Mouse (Mus musculus): ENCODE measurements around the gene Tshz3. TPM values are rescaled to one million over a fixed set of nuclear protein-coding genes. Genes with fewer than 3 reads are reported as not detected.

The Tshz3 gene
- total and polyA plus RNA-seq, 3 experiments = not detected

- H3K27me3 ChIP-seq (ENCODE audit: insufficient read depth, low read length) = no peaks in the 10 kb centered on the region
Observed at GRCm38 (mm10) chr7:36687508-36687907, 10.4 kb upstream of the Tshz3 start.

DNA sequence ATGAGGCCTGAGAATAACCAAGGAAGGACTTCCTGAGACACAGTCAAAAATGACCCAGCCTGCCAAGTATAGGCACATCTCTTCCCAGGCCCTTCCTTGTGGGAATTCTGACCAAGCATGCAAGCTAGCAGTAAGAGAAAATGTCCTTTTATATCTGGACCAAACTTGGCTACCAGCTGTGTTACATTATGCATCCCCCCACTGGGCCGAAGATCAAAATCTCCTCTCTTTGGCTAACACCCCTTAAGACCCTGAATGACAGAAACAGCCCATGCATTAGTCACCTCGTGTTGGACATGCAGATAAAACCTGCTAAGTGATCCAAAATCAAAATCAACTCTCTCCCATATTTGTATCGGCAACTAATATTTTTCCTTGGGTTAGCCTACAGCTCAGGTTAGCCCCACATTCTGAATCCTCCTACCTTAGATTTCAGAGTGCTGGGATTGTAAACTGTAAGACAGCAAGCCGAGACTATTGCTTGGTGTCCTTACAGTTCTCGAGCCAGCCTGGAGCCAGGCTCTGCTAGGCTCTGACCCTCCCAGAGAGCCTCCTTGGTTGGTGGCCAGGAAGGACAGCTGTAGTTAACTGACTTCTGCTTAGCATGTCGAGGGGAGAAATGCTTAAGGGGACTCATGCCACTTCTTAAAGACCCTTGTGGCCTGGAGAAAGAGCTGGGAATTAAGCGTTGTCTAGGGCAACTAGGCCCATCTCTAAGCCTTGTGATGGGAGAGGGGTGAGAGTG lies 8.7 kb upstream of the Tshz3 start:
- Histone ChIP-seq H3K4me1 (ENCODE audit: insufficient read depth, low read depth, low read length) (no peaks in the 10 kb centered on the region), H3K27me3 (ENCODE audit: insufficient read depth, low read length) (no peaks in the 10 kb centered on the region), H3K4me3 (ENCODE audit: low read depth, low read length) (no peak overlapping the region), H3K9me3 (replicated peaks) (peaks cover 47% of the 10 kb centered on the region), H3K36me3 (replicated peaks) (no peaks in the 10 kb centered on the region)
- ATAC-seq (ENCODE audit: extremely low read depth, insufficient number of reproducible peaks, low FRiP score, poor library complexity, severe bottlenecking) (no peak), DNase-seq (ENCODE audit: low spot score) (no peak)
- no peak for TF ChIP-seq TAL1 (conservative IDR thresholded peaks at IDR 0.05; ENCODE audit: low read depth, low read length)
- TF ChIP-seq GATA1 (IDR thresholded peaks at IDR 0.05; ENCODE audit: borderline replicate concordance, low read length) = no peak
- no peak for TF ChIP-seq POLR2AphosphoS5 (IDR thresholded peaks at IDR 0.05; ENCODE audit: insufficient replicate concordance, low read depth, low read length)
- TF ChIP-seq GATA2 (IDR thresholded peaks at IDR 0.05; ENCODE audit: borderline replicate concordance, low read depth, low read length) = no peak
- no peak for TF ChIP-seq CTCF (IDR thresholded peaks at IDR 0.05; ENCODE audit: low read depth, low read length)

More at GRCm38 (mm10) chr7:36687508-36687907, 10.4 kb upstream of the Tshz3 start:
- DNase-seq (ENCODE audit: low spot score) (no peak), ATAC-seq (ENCODE audit: extremely low read depth, insufficient number of reproducible peaks, low FRiP score, poor library complexity, severe bottlenecking) (no peak)
- TF ChIP-seq CTCF (IDR thresholded peaks at IDR 0.05; ENCODE audit: low read depth, low read length) = no peak
- TF ChIP-seq GATA2 (IDR thresholded peaks at IDR 0.05; ENCODE audit: borderline replicate concordance, low read depth, low read length) = no peak
- no peaks in the 10 kb centered on the region for H3K36me3 ChIP-seq (replicated peaks)
- no peaks in the 10 kb centered on the region for H3K4me1 ChIP-seq (ENCODE audit: insufficient read depth, low read depth, low read length)
- no peak overlapping the region for H3K4me3 ChIP-seq (ENCODE audit: low read depth, low read length)
- peaks cover 47% of the 10 kb centered on the region for H3K9me3 ChIP-seq (replicated peaks)

DNA sequence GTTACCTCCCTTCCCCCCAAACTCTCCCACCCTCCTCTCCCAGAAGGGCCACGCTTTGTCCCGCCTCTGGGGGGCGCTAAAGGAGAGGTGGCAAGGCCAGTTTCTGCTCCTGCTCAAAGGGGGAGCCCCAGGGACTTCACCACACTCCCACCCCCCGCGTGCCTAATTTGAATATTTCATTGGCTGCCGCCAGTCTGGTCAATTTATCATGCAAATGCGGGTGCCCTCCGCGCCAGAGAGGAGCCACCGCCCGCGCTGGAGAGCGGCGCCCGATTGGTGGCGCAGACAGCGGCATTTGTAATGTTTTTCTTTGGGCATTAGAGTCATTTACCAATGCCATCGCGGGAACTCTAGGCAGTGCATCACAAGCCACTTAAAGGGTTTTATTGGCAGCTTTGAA lies 7.4 kb upstream of the Tshz3 start:
- no peaks in the 10 kb centered on the region for H3K36me3 ChIP-seq (replicated peaks)
- H3K4me3 ChIP-seq (ENCODE audit: low read depth, low read length) = no peak overlapping the region
- no peak for TF ChIP-seq POLR2AphosphoS5 (IDR thresholded peaks at IDR 0.05; ENCODE audit: insufficient replicate concordance, low read depth, low read length)
- DNase-seq (ENCODE audit: low spot score) (no peak), ATAC-seq (ENCODE audit: extremely low read depth, insufficient number of reproducible peaks, low FRiP score, poor library complexity, severe bottlenecking) (no peak)
- H3K9me3 ChIP-seq (replicated peaks) = peaks cover 51% of the 10 kb centered on the region
- H3K27me3 ChIP-seq (ENCODE audit: insufficient read depth, low read length) = peaks cover 4% of the 10 kb centered on the region; the same call in 1 of the 2 replicates
- no peaks in the 10 kb centered on the region for H3K4me1 ChIP-seq (ENCODE audit: insufficient read depth, low read depth, low read length)

GRCm38 (mm10) chr7:36691617-36692016 lies 6.3 kb upstream of the Tshz3 start:
- H3K4me3 ChIP-seq (ENCODE audit: low read depth, low read length) = no peak overlapping the region
- ATAC-seq (ENCODE audit: extremely low read depth, insufficient number of reproducible peaks, low FRiP score, poor library complexity, severe bottlenecking) (no peak), DNase-seq (ENCODE audit: low spot score) (no peak)
- H3K36me3 ChIP-seq (replicated peaks) = no peaks in the 10 kb centered on the region
- H3K4me1 ChIP-seq (ENCODE audit: insufficient read depth, low read depth, low read length) = no peaks in the 10 kb centered on the region
- H3K9me3 ChIP-seq (replicated peaks) = peaks cover 58% of the 10 kb centered on the region
- H3K27me3 ChIP-seq (ENCODE audit: insufficient read depth, low read length) = peaks cover 6% of the 10 kb centered on the region; the same call in 1 of the 2 replicates
- TF ChIP-seq POLR2AphosphoS5 (IDR thresholded peaks at IDR 0.05; ENCODE audit: insufficient replicate concordance, low read depth, low read length) (no peak), TAL1 (conservative IDR thresholded peaks at IDR 0.05; ENCODE audit: low read depth, low read length) (no peak), GATA1 (IDR thresholded peaks at IDR 0.05; ENCODE audit: borderline replicate concordance, low read length) (no peak), GATA2 (IDR thresholded peaks at IDR 0.05; ENCODE audit: borderline replicate concordance, low read depth, low read length) (no peak), CTCF (IDR thresholded peaks at IDR 0.05; ENCODE audit: low read depth, low read length) (no peak)

GRCm38 (mm10) chr7:36692381-36692780 lies 5.5 kb upstream of the Tshz3 start:
- Histone ChIP-seq H3K4me1 (ENCODE audit: insufficient read depth, low read depth, low read length) (no peaks in the 10 kb centered on the region), H3K4me3 (ENCODE audit: low read depth, low read length) (no peak overlapping the region), H3K36me3 (replicated peaks) (no peaks in the 10 kb centered on the region), H3K9me3 (replicated peaks) (peaks cover 66% of the 10 kb centered on the region), H3K27me3 (ENCODE audit: insufficient read depth, low read length) (peaks cover 6% of the 10 kb centered on the region; the same call in 1 of the 2 replicates)
- no peak for TF ChIP-seq CTCF (IDR thresholded peaks at IDR 0.05; ENCODE audit: low read depth, low read length)
- no peak for TF ChIP-seq POLR2AphosphoS5 (IDR thresholded peaks at IDR 0.05; ENCODE audit: insufficient replicate concordance, low read depth, low read length)
- TF ChIP-seq TAL1 (conservative IDR thresholded peaks at IDR 0.05; ENCODE audit: low read depth, low read length) = no peak
- no peak for TF ChIP-seq GATA1 (IDR thresholded peaks at IDR 0.05; ENCODE audit: borderline replicate concordance, low read length)
- no peak for TF ChIP-seq GATA2 (IDR thresholded peaks at IDR 0.05; ENCODE audit: borderline replicate concordance, low read depth, low read length)
- DNase-seq (ENCODE audit: low spot score) = no peak
- no peak for ATAC-seq (ENCODE audit: extremely low read depth, insufficient number of reproducible peaks, low FRiP score, poor library complexity, severe bottlenecking)

DNA sequence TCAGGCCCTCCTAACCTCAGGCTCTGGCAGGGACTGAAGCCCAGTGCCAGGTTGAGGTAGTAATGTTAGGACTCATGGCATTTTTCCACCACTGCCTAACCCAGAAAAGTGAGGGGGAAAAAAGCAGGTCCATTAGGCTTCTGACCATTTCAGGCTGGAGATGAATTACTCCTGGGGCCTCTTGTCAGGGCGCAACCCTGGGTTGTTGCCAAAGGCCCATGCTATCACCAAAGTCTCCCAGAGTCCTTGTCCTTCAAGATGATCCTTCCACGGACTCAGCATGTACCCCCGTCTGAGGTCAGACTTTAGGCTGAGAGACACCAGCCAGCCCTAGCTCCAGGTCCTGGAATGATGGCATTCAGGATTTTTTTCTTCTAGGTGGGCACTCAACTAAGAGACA lies 4.8 kb upstream of the Tshz3 start:
- Histone ChIP-seq H3K4me3 (ENCODE audit: low read depth, low read length) (no peak overlapping the region), H3K27me3 (ENCODE audit: insufficient read depth, low read length) (peaks cover 6% of the 10 kb centered on the region; the same call in 1 of the 2 replicates), H3K9me3 (replicated peaks) (peaks cover 70% of the 10 kb centered on the region), H3K36me3 (replicated peaks) (no peaks in the 10 kb centered on the region), H3K4me1 (ENCODE audit: insufficient read depth, low read depth, low read length) (no peaks in the 10 kb centered on the region)
- DNase-seq (ENCODE audit: low spot score) = no peak
- TF ChIP-seq CTCF (IDR thresholded peaks at IDR 0.05; ENCODE audit: low read depth, low read length) = no peak
- no peak for TF ChIP-seq GATA1 (IDR thresholded peaks at IDR 0.05; ENCODE audit: borderline replicate concordance, low read length)
- no peak for TF ChIP-seq TAL1 (conservative IDR thresholded peaks at IDR 0.05; ENCODE audit: low read depth, low read length)
- TF ChIP-seq GATA2 (IDR thresholded peaks at IDR 0.05; ENCODE audit: borderline replicate concordance, low read depth, low read length) = no peak
- TF ChIP-seq POLR2AphosphoS5 (IDR thresholded peaks at IDR 0.05; ENCODE audit: insufficient replicate concordance, low read depth, low read length) = no peak
- no peak for ATAC-seq (ENCODE audit: extremely low read depth, insufficient number of reproducible peaks, low FRiP score, poor library complexity, severe bottlenecking)
